15 mouse cellular contexts compared by ENCODE assay signal in the genomic region with DNA sequence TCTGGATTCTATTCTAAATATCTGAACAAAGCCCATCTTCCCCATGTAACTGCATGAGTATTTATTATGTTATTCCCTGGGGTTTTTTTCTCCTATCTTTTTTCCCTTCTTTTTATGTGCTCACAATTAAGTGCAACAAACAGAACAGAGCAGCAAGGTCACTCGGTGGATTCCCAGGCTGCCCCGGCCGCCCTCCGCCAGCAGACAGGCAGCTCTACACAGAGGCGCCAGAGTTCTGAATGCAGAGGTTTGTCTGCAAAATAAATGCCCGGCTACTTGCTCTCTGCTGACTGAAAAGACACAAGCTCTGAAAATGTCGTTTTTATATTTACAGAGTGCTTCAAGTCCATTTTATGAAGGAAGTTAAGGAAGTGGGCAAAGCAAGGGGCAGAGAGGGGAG. TPM values are rescaled to one million over a fixed set of nuclear protein-coding genes. Genes with fewer than 3 reads are reported as not detected.
DNase-seq lines count a peak whose midpoint lies in the region; ATAC-seq lines count a peak whose summit lies in the region.
"Had no signal": no experiment of that assay in that cellular context is flagged by ENCODE, and none has a peak within 500 bp of the region (broad histone marks: within the 10 kb centered on the region; RNA-seq: fewer than 3 reads in every experiment).

No protein-coding gene starts in this region.

- no peak overlapping the region for H3K4me2 ChIP-seq in liver, embryonic 16.5 days (ENCODE audit: low read depth, low read length)
- no peak overlapping the region for H3K4me2 ChIP-seq in liver, embryonic 12.5 days
- H3K4me2 ChIP-seq in forebrain, embryonic 13.5 days = peak overlapping the region; percentile 20
- no peak overlapping the region for H3K4me2 ChIP-seq in limb, embryonic 12.5 days
- H3K4me2 ChIP-seq in stomach, embryonic 14.5 days (replicated peaks; ENCODE audit: low read depth, low read length) = no peak overlapping the region
- H3K4me2 ChIP-seq: heart, embryonic 15.5 days; kidney, embryonic 15.5 days had no signal

- no peak for DNase-seq in left cerebral cortex, adult 11 months (ENCODE audit: low spot score)
- DNase-seq: right cerebral cortex, postnatal 25 days had no signal

- no peak overlapping the region for H3K9ac ChIP-seq in liver, embryonic 16.5 days (ENCODE audit: low read depth, low read length)
- H3K9ac ChIP-seq in liver, embryonic 12.5 days = no peak overlapping the region
- peak overlapping the region; percentile 58 for H3K9ac ChIP-seq in forebrain, embryonic 13.5 days
- no peak overlapping the region for H3K9ac ChIP-seq in limb, embryonic 12.5 days (replicated peaks)
- H3K9ac ChIP-seq in stomach, embryonic 14.5 days (replicated peaks; ENCODE audit: low read depth, low read length) = no peak overlapping the region
- H3K9ac ChIP-seq: heart, embryonic 15.5 days; kidney, embryonic 15.5 days had no signal

- no peak for ATAC-seq in liver, embryonic 16.5 days (ENCODE audit: low read depth)
- ATAC-seq in liver, embryonic 12.5 days = no peak
- no peak for ATAC-seq in forebrain, embryonic 13.5 days
- no peak for ATAC-seq in limb, embryonic 12.5 days (ENCODE audit: insufficient number of reproducible peaks, insufficient read depth, low FRiP score, low TSS enrichment, low read depth)
- ATAC-seq in stomach, embryonic 14.5 days (ENCODE audit: insufficient number of reproducible peaks, insufficient read depth, low FRiP score, low read depth) = no peak
- no peak for ATAC-seq in erythroid progenitor cell, adult 5-6 weeks (replicated peaks; ENCODE audit: low FRiP score, poor library complexity, severe bottlenecking)
- no peak for ATAC-seq in monocyte, adult 5-6 weeks (replicated peaks; ENCODE audit: insufficient number of reproducible peaks, low FRiP score, low TSS enrichment, poor library complexity, severe bottlenecking)
- ATAC-seq: lung, postnatal 0 days had no signal

- H3K4me3 ChIP-seq in liver, embryonic 16.5 days (ENCODE audit: low read depth, low read length) = no peak overlapping the region
- H3K4me3 ChIP-seq in liver, embryonic 12.5 days = no peak overlapping the region
- H3K4me3 ChIP-seq in forebrain, embryonic 13.5 days = no peak overlapping the region
- no peak overlapping the region for H3K4me3 ChIP-seq in limb, embryonic 12.5 days (replicated peaks)
- H3K4me3 ChIP-seq in stomach, embryonic 14.5 days (ENCODE audit: low read depth, low read length) = no peak overlapping the region
- H3K4me3 ChIP-seq: heart, embryonic 15.5 days; kidney, embryonic 15.5 days; myocyte had no signal

- no peaks in the 10 kb centered on the region for H3K36me3 ChIP-seq in liver, embryonic 16.5 days (ENCODE audit: control insufficient read depth, insufficient read depth)
- no peaks in the 10 kb centered on the region for H3K36me3 ChIP-seq in liver, embryonic 12.5 days
- H3K36me3 ChIP-seq in forebrain, embryonic 13.5 days (ENCODE audit: poor library complexity, severe bottlenecking) = peaks cover 4% of the 10 kb centered on the region; the same call in 1 of the 2 replicates
- peaks cover 24% of the 10 kb centered on the region for H3K36me3 ChIP-seq in limb, embryonic 12.5 days
- peaks cover 3% of the 10 kb centered on the region; the same call in 1 of the 2 replicates for H3K36me3 ChIP-seq in stomach, embryonic 14.5 days (ENCODE audit: control insufficient read depth, insufficient read depth, low read length)

- H3K27me3 ChIP-seq in liver, embryonic 16.5 days (ENCODE audit: control insufficient read depth, insufficient read depth, low read depth, low read length) = no peaks in the 10 kb centered on the region
- H3K27me3 ChIP-seq in liver, embryonic 12.5 days (replicated peaks) = no peaks in the 10 kb centered on the region
- peaks cover 14% of the 10 kb centered on the region; the same call in 1 of the 2 replicates for H3K27me3 ChIP-seq in forebrain, embryonic 13.5 days
- H3K27me3 ChIP-seq in limb, embryonic 12.5 days = no peaks in the 10 kb centered on the region
- H3K27me3 ChIP-seq in stomach, embryonic 14.5 days (ENCODE audit: control insufficient read depth, insufficient read depth, low read length) = no peaks in the 10 kb centered on the region
- H3K27me3 ChIP-seq: CH12.LX; heart, embryonic 15.5 days; kidney, embryonic 15.5 days had no signal

- H3K4me1 ChIP-seq in liver, embryonic 16.5 days (ENCODE audit: control insufficient read depth, low read depth, low read length) = no peaks in the 10 kb centered on the region
- H3K4me1 ChIP-seq in liver, embryonic 12.5 days = no peaks in the 10 kb centered on the region
- H3K4me1 ChIP-seq in forebrain, embryonic 13.5 days = peaks cover 38% of the 10 kb centered on the region
- H3K4me1 ChIP-seq in limb, embryonic 12.5 days (replicated peaks) = peaks cover 14% of the 10 kb centered on the region
- H3K4me1 ChIP-seq in stomach, embryonic 14.5 days (ENCODE audit: control insufficient read depth, insufficient read depth, low read length) = 0 out of 2 replicates have a peak, but pooled peaks cover 2% of the 10 kb centered on the region
- H3K4me1 ChIP-seq: heart, embryonic 15.5 days had no signal

- H3K27ac ChIP-seq in liver, embryonic 16.5 days (ENCODE audit: low read length) = 0 out of 2 replicates have a peak overlapping the region, but pooled peaks have one; percentile 25
- no peak overlapping the region for H3K27ac ChIP-seq in liver, embryonic 12.5 days
- peak overlapping the region; percentile 60 for H3K27ac ChIP-seq in forebrain, embryonic 13.5 days
- peak overlapping the region; percentile 32; the same call in 1 of the 2 replicates for H3K27ac ChIP-seq in limb, embryonic 12.5 days
- peak overlapping the region; percentile 28; the same call in 1 of the 2 replicates for H3K27ac ChIP-seq in stomach, embryonic 14.5 days (ENCODE audit: low read length)
- H3K27ac ChIP-seq: heart, embryonic 15.5 days; kidney, embryonic 15.5 days had no signal

- no peaks in the 10 kb centered on the region for H3K9me3 ChIP-seq in liver, embryonic 16.5 days (replicated peaks; ENCODE audit: control insufficient read depth, low read length)
- no peaks in the 10 kb centered on the region for H3K9me3 ChIP-seq in liver, embryonic 12.5 days (replicated peaks)
- H3K9me3 ChIP-seq in forebrain, embryonic 13.5 days (replicated peaks) = no peaks in the 10 kb centered on the region
- no peaks in the 10 kb centered on the region for H3K9me3 ChIP-seq in limb, embryonic 12.5 days
- no peaks in the 10 kb centered on the region for H3K9me3 ChIP-seq in stomach, embryonic 14.5 days (ENCODE audit: control insufficient read depth, low read depth, low read length)
- H3K9me3 ChIP-seq: heart, embryonic 15.5 days; kidney, embryonic 15.5 days had no signal

- WGBS in liver, embryonic 16.5 days (ENCODE audit: insufficient replicate concordance) = 63% methylated on average over 7 of the region's 7 CpGs
- 61% methylated on average over 7 of the region's 7 CpGs for WGBS in liver, embryonic 12.5 days (ENCODE audit: insufficient replicate concordance)
- 20% methylated on average over 7 of the region's 7 CpGs for WGBS in forebrain, embryonic 13.5 days
- 67% methylated on average over 7 of the region's 7 CpGs for WGBS in limb, embryonic 12.5 days
- WGBS in stomach, embryonic 14.5 days = 64% methylated on average over 7 of the region's 7 CpGs

RNA-seq across cellular contexts. Expression of gene Glod4, which starts 24.0 kb away (rescaled TPM):
- polyA plus RNA-seq in liver, embryonic 16.5 days (2015; fragmentation: Nextera tagmentation; extraction: Ambion mirVana) = 47.4 and 50.3 TPM in 2 replicates
- 79.7 and 81.5 TPM in 2 replicates for polyA plus RNA-seq in liver, embryonic 12.5 days (2016; fragmentation: Nextera tagmentation; extraction: Ambion mirVana)
- 129 and 133 TPM in 2 replicates for polyA plus RNA-seq in forebrain, embryonic 13.5 days (2015; fragmentation: Nextera tagmentation; extraction: Ambion mirVana)
- polyA plus RNA-seq in limb, embryonic 12.5 days (2016; fragmentation: Nextera tagmentation; extraction: Ambion mirVana) = 125 and 136 TPM in 2 replicates
- 135 and 155 TPM in 2 replicates for polyA plus RNA-seq in stomach, embryonic 14.5 days (2014; fragmentation: Nextera tagmentation; extraction: Ambion mirVana)
- 13.7 and 15.9 TPM in 2 replicates for total RNA-seq in erythroid progenitor cell, adult 5-6 weeks (2015; ENCODE audit: low replicate concordance)
- 29.1 and 39.9 TPM in 2 replicates for total RNA-seq in erythroid progenitor cell, adult 5-6 weeks (2017; ENCODE audit: low replicate concordance)
- total RNA-seq in monocyte, adult 5-6 weeks (2017) = 66.2 to 85.9 TPM (median 77.0 TPM) in 3 replicates

RNA-seq across cellular contexts. Expression of gene Mrm3, which starts 24.0 kb away (rescaled TPM):
- polyA plus RNA-seq in liver, embryonic 16.5 days (2015; fragmentation: Nextera tagmentation; extraction: Ambion mirVana) = 11.9 and 12.5 TPM in 2 replicates
- 23.5 and 25.1 TPM in 2 replicates for polyA plus RNA-seq in liver, embryonic 12.5 days (2016; fragmentation: Nextera tagmentation; extraction: Ambion mirVana)
- polyA plus RNA-seq in forebrain, embryonic 13.5 days (2015; fragmentation: Nextera tagmentation; extraction: Ambion mirVana) = 20.4 and 23.8 TPM in 2 replicates
- 23.0 and 23.9 TPM in 2 replicates for polyA plus RNA-seq in limb, embryonic 12.5 days (2016; fragmentation: Nextera tagmentation; extraction: Ambion mirVana)
- polyA plus RNA-seq in stomach, embryonic 14.5 days (2014; fragmentation: Nextera tagmentation; extraction: Ambion mirVana) = 24.4 and 26.3 TPM in 2 replicates
- total RNA-seq in erythroid progenitor cell, adult 5-6 weeks (2015; ENCODE audit: low replicate concordance) = 5.8 and 6.7 TPM in 2 replicates
- total RNA-seq in erythroid progenitor cell, adult 5-6 weeks (2017; ENCODE audit: low replicate concordance) = 2.3 and 2.4 TPM in 2 replicates
- total RNA-seq in monocyte, adult 5-6 weeks (2017) = 3.2 to 9.7 TPM (median 5.5 TPM) in 3 replicates

RNA-seq across cellular contexts. Expression of gene Gemin4, which starts 50.1 kb away (rescaled TPM):
- polyA plus RNA-seq in liver, embryonic 16.5 days (2015; fragmentation: Nextera tagmentation; extraction: Ambion mirVana) = 10.5 and 11.3 TPM in 2 replicates
- polyA plus RNA-seq in liver, embryonic 12.5 days (2016; fragmentation: Nextera tagmentation; extraction: Ambion mirVana) = 32.3 and 33.0 TPM in 2 replicates
- 18.3 and 29.0 TPM in 2 replicates for polyA plus RNA-seq in forebrain, embryonic 13.5 days (2015; fragmentation: Nextera tagmentation; extraction: Ambion mirVana)
- polyA plus RNA-seq in limb, embryonic 12.5 days (2016; fragmentation: Nextera tagmentation; extraction: Ambion mirVana) = 33.0 and 34.5 TPM in 2 replicates
- 29.1 and 31.8 TPM in 2 replicates for polyA plus RNA-seq in stomach, embryonic 14.5 days (2014; fragmentation: Nextera tagmentation; extraction: Ambion mirVana)
- total RNA-seq in erythroid progenitor cell, adult 5-6 weeks (2015; ENCODE audit: low replicate concordance) = 9.6 and 26.7 TPM in 2 replicates
- total RNA-seq in erythroid progenitor cell, adult 5-6 weeks (2017; ENCODE audit: low replicate concordance) = 1.8 and 3.0 TPM in 2 replicates
- 2.3 to 4.5 TPM in 2 of 3 replicates, not detected in the other for total RNA-seq in monocyte, adult 5-6 weeks (2017)

RNA-seq across cellular contexts. Expression of gene Dbil5, which starts 50.1 kb away (rescaled TPM):
- 0.15 and 0.22 TPM in 2 replicates for polyA plus RNA-seq in liver, embryonic 16.5 days (2015; fragmentation: Nextera tagmentation; extraction: Ambion mirVana)
- 0.25 and 0.52 TPM in 2 replicates for polyA plus RNA-seq in liver, embryonic 12.5 days (2016; fragmentation: Nextera tagmentation; extraction: Ambion mirVana)
- polyA plus RNA-seq in forebrain, embryonic 13.5 days (2015; fragmentation: Nextera tagmentation; extraction: Ambion mirVana) = 0.89 TPM in 1 of 2 replicates, not detected in the other
- polyA plus RNA-seq in limb, embryonic 12.5 days (2016; fragmentation: Nextera tagmentation; extraction: Ambion mirVana) = 0.95 and 1.0 TPM in 2 replicates
- polyA plus RNA-seq in stomach, embryonic 14.5 days (2014; fragmentation: Nextera tagmentation; extraction: Ambion mirVana) = 0.49 and 1.3 TPM in 2 replicates
- total RNA-seq in erythroid progenitor cell, adult 5-6 weeks (2015; ENCODE audit: low replicate concordance) = not detected in 2 replicates
- not detected in 2 replicates for total RNA-seq in erythroid progenitor cell, adult 5-6 weeks (2017; ENCODE audit: low replicate concordance)
- 0.97 TPM in 1 of 3 replicates, not detected in the others for total RNA-seq in monocyte, adult 5-6 weeks (2017)
- total RNA-seq: common myeloid progenitor, adult 5-6 weeks had no signal
